Mouse (Mus musculus) liver, embryonic 14.5 days (tissue): Measurements from ENCODE around the gene Mpnd.

Source experiments
- CTCF ChIP-seq: IDR thresholded peaks from 2 replicates; pipeline ENCODE4 v1.5.1; 2016; ENCODE audit warnings: antibody characterized with exemption, low read depth, control low read depth
- EP300 ChIP-seq: IDR thresholded peaks from 2 replicates; pipeline ENCODE4 v1.6.1; 2016; ENCODE audit warnings: antibody characterized with exemption, low read depth

DNA sequence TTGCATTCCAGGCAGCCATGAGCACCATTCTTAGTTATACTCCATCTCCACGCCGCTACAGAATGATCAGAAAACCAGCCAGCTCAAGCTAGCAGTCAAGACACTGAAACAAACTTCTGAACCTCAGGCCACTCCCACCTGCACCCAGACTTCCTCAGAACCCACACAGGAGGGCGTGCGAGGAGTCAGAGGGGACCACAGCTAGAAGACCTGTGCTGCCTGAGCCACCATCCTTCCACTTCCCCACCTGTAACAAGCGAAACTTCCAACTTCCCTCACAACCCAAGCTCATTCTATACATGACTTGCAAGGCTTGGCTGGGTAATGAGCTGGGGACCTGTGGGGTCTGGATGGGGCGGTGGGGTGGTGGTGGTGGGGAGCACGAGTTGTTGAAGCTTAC, 27.3 kb downstream of the Mpnd start:
- TF ChIP-seq CTCF (no peak), EP300 (no peak)
